Mouse (Mus musculus): ENCODE measurements at regions not wholly inside any gene's neighbourhood (a gene's known extent, or its start where the extent isn't known, plus 50 kb on each side); places are given as distances from the start of the nearest gene placed in this dataset.

DNA sequence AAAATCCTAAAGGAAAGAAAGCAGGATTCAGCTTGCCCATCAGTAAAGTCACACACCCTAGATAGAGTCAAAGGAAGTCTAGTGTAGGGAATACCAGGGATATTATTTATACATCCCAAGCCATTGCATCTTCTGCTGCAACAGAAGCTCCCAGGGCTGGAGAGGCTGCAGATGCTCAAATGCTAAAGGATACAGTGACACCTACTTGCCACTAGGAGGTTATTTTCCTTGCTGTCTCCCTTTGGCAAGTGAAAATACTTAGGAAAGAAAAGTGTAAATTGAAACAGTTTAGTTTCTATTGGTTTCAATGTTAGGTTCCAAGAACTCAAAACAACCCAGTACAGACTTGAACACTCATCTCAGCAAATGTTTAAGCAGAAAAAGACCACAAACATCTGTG, 68.4 kb upstream of the Cp start:
- TF ChIP-seq CTCF (IDR thresholded peaks at IDR 0.05; ENCODE audit: control insufficient read depth, insufficient read depth, insufficient read length) (no peak), MYOD1 (IDR thresholded peaks at IDR 0.05; ENCODE audit: control insufficient read depth, insufficient read length, low read depth) (no peak), MAX (IDR thresholded peaks at IDR 0.05) (no peak), USF1 (IDR thresholded peaks at IDR 0.05; ENCODE audit: low read depth) (no peak), MYOG (IDR thresholded peaks at IDR 0.05; ENCODE audit: control insufficient read depth, extremely low read depth, insufficient read length) (no peak), FOSL1 (IDR thresholded peaks at IDR 0.05; ENCODE audit: insufficient read depth, low read length, poor library complexity, severe bottlenecking) (no peak)
